Mouse (Mus musculus) heart, embryonic 16.5 days (tissue): ENCODE measurements around the gene Dlg2. TPM values are rescaled to one million over a fixed set of nuclear protein-coding genes. Genes with fewer than 3 reads are reported as not detected.

Experiments used
- ATAC-seq: fragments of 200-750 bp; cut with Nextera tagmentation; replicated peaks from 2 replicates; pipeline ENCODE4 v1.8.0; 2017; ENCODE audit warnings: moderate number of reproducible peaks; ENCODE audit not compliant: insufficient read depth, low FRiP score; ENCODE audit errors: extremely low read depth
- H3K27ac ChIP-seq: fragments of 300-500 bp; sonication (generic); 2 replicates; pipeline ENCODE4 v1.5.1; 2014; ENCODE audit warnings: mild to moderate bottlenecking, low read length, control low read depth, moderate library complexity
- H3K27me3 ChIP-seq: fragments of 300-500 bp; sonication (generic); 2 replicates; pipeline ENCODE4 v1.6.1; 2014; ENCODE audit warnings: low read length, mixed read lengths; ENCODE audit not compliant: control insufficient read depth, insufficient read depth
- H3K36me3 ChIP-seq: fragments of 300-500 bp; sonication (generic); 2 replicates; pipeline ENCODE4 v1.6.1; 2014; ENCODE audit not compliant: control insufficient read depth, insufficient read depth
- H3K4me1 ChIP-seq: fragments of 300-500 bp; sonication (generic); 2 replicates; pipeline ENCODE4 v1.6.1; 2014; ENCODE audit warnings: low read length, mixed read lengths; ENCODE audit not compliant: control insufficient read depth, insufficient read depth
- H3K4me2 ChIP-seq: fragments of 300-500 bp; sonication (generic); 2 replicates; pipeline ENCODE4 v1.6.1; 2014; ENCODE audit warnings: low read depth, mild to moderate bottlenecking, control low read depth, low read length
- H3K4me3 ChIP-seq: fragments of 300-500 bp; sonication (generic); 2 replicates; pipeline ENCODE4 v1.5.1; 2014; ENCODE audit warnings: mild to moderate bottlenecking, control low read depth, low read length
- H3K9ac ChIP-seq: fragments of 300-500 bp; sonication (generic); 2 replicates; pipeline ENCODE4 v1.6.1; 2014; ENCODE audit warnings: low read length, control low read depth
- H3K9me3 ChIP-seq: fragments of 300-500 bp; sonication (generic); replicated peaks from 2 replicates; pipeline ENCODE4 v1.6.1; 2016; ENCODE audit warnings: low read length; ENCODE audit not compliant: control insufficient read depth
- WGBS: fragments of 180-500 bp; shearing (Covaris S2); extraction: QIAGEN DNeasy Blood & Tissue Kit; methylation state at CpG from one replicate; pipeline ENCODE4 v1.1.7; 2014; 5-methylcytosine and 5-hydroxymethylcytosine counted together
- polyA plus RNA-seq: library from polyadenylated mRNA; unstranded; fragments of >200 nt; fragmentation: Nextera tagmentation; extraction: Ambion mirVana; gene quantifications from 2 replicates; pipeline ENCODE4 v1.2.1, GENCODE M21; 2015

Dlg2 gene
- polyA plus RNA-seq, 1 experiment from 2014 or later: 7.7 TPM

GRCm38 (mm10) chr7:90977241-90977640 lies 500.8 kb downstream of the Dlg2 start:
- Histone ChIP-seq H3K36me3 (no peaks in the 10 kb centered on the region), H3K9me3 (no peaks in the 10 kb centered on the region), H3K4me1 (no peaks in the 10 kb centered on the region), H3K27me3 (no peaks in the 10 kb centered on the region), H3K27ac (no peak overlapping the region), H3K4me2 (no peak overlapping the region), H3K4me3 (no peak overlapping the region), H3K9ac (no peak overlapping the region)
- no peak for ATAC-seq

- Histone ChIP-seq H3K9me3 (no peaks in the 10 kb centered on the region), H3K4me1 (no peaks in the 10 kb centered on the region), H3K27me3 (no peaks in the 10 kb centered on the region), H3K9ac (no peak overlapping the region), H3K4me2 (no peak overlapping the region), H3K36me3 (no peaks in the 10 kb centered on the region), H3K27ac (no peak overlapping the region), H3K4me3 (no peak overlapping the region)
- no peak for ATAC-seq
Observed at GRCm38 (mm10) chr7:90982069-90982468, 505.6 kb downstream of the Dlg2 start.

- H3K4me2 ChIP-seq: no peak overlapping the region
- ATAC-seq: no peak
- no peak overlapping the region for H3K27ac ChIP-seq
- no peaks in the 10 kb centered on the region for H3K9me3 ChIP-seq
- 68% methylated on average over 2 of the region's 2 CpGs for WGBS
- H3K9ac ChIP-seq: no peak overlapping the region
- H3K4me3 ChIP-seq: no peak overlapping the region
- no peaks in the 10 kb centered on the region for H3K27me3 ChIP-seq
- no peaks in the 10 kb centered on the region for H3K36me3 ChIP-seq
- H3K4me1 ChIP-seq: no peaks in the 10 kb centered on the region
Observed at GRCm38 (mm10) chr7:91010655-91011054, 534.2 kb downstream of the Dlg2 start.

- WGBS: 77% methylated on average over 4 of the region's 4 CpGs
- H3K9me3 ChIP-seq: no peaks in the 10 kb centered on the region
- H3K9ac ChIP-seq: no peak overlapping the region
- ATAC-seq: no peak
- no peaks in the 10 kb centered on the region for H3K36me3 ChIP-seq
- no peak overlapping the region for H3K4me2 ChIP-seq
- H3K27ac ChIP-seq: no peak overlapping the region
- H3K4me1 ChIP-seq: no peaks in the 10 kb centered on the region
- no peaks in the 10 kb centered on the region for H3K27me3 ChIP-seq
- H3K4me3 ChIP-seq: no peak overlapping the region
Observed at GRCm38 (mm10) chr7:91044998-91045741, 568.7 kb downstream of the Dlg2 start.

GRCm38 (mm10) chr7:91045742-91046098 lies 569.2 kb downstream of the Dlg2 start:
- H3K4me2 ChIP-seq: no peak overlapping the region
- no peak overlapping the region for H3K27ac ChIP-seq
- H3K27me3 ChIP-seq: no peaks in the 10 kb centered on the region
- H3K9ac ChIP-seq: no peak overlapping the region
- no peaks in the 10 kb centered on the region for H3K4me1 ChIP-seq
- H3K36me3 ChIP-seq: no peaks in the 10 kb centered on the region
- 59% methylated on average over 1 of the region's 1 CpGs for WGBS
- no peaks in the 10 kb centered on the region for H3K9me3 ChIP-seq
- H3K4me3 ChIP-seq: no peak overlapping the region
- ATAC-seq: no peak

GRCm38 (mm10) chr7:91063297-91064040 lies 587.0 kb downstream of the Dlg2 start:
- no peak overlapping the region for H3K4me2 ChIP-seq
- WGBS: 70% methylated on average over 12 of the region's 12 CpGs
- ATAC-seq: no peak

GRCm38 (mm10) chr7:91071751-91072707 lies 595.6 kb downstream of the Dlg2 start:
- Histone ChIP-seq H3K9me3 (no peaks in the 10 kb centered on the region), H3K4me3 (no peak overlapping the region), H3K4me2 (no peak overlapping the region), H3K27me3 (no peaks in the 10 kb centered on the region), H3K36me3 (no peaks in the 10 kb centered on the region), H3K4me1 (no peaks in the 10 kb centered on the region), H3K27ac (no peak overlapping the region), H3K9ac (no peak overlapping the region)
- WGBS: 64% methylated on average over 9 of the region's 9 CpGs
- ATAC-seq: no peak

More at GRCm38 (mm10) chr7:91063297-91064040, 587.0 kb downstream of the Dlg2 start:
- H3K4me1 ChIP-seq: no peaks in the 10 kb centered on the region
- H3K4me3 ChIP-seq: no peak overlapping the region
- H3K36me3 ChIP-seq: no peaks in the 10 kb centered on the region
- H3K9ac ChIP-seq: no peak overlapping the region
- no peaks in the 10 kb centered on the region for H3K27me3 ChIP-seq
- H3K9me3 ChIP-seq: no peaks in the 10 kb centered on the region
- H3K27ac ChIP-seq: no peak overlapping the region

- Histone ChIP-seq H3K27me3 (no peaks in the 10 kb centered on the region), H3K4me1 (no peaks in the 10 kb centered on the region), H3K4me3 (no peak overlapping the region), H3K27ac (no peak overlapping the region), H3K36me3 (no peaks in the 10 kb centered on the region), H3K9me3 (no peaks in the 10 kb centered on the region), H3K9ac (no peak overlapping the region), H3K4me2 (no peak overlapping the region)
- no peak for ATAC-seq
- WGBS: 62% methylated on average over 2 of the region's 2 CpGs
Observed at GRCm38 (mm10) chr7:91086071-91086470, 609.6 kb downstream of the Dlg2 start.
